18 mouse cellular contexts compared by ENCODE assay signal in genomic region chr17:62628474-62628873, GRCm38 (mm10).
"Had no signal": no experiment of that assay in that cellular context is flagged by ENCODE, and none has a peak within 500 bp of the region (broad histone marks: within the 10 kb centered on the region; RNA-seq: fewer than 3 reads in every experiment).

No protein-coding gene starts in this region.

- ATAC-seq: lung, postnatal 0 days; midbrain, embryonic 13.5 days; midbrain, embryonic 15.5 days had no signal

- H3K4me3 ChIP-seq: lung, embryonic 15.5 days; megakaryocyte, embryonic 14.5 days; midbrain, embryonic 13.5 days; midbrain, embryonic 15.5 days; neural tube, embryonic 12.5 days; stomach, embryonic 15.5 days had no signal

- H3K36me3 ChIP-seq: lung, embryonic 15.5 days; midbrain, embryonic 13.5 days; midbrain, embryonic 15.5 days; neural tube, embryonic 12.5 days; stomach, embryonic 15.5 days had no signal

- H3K27me3 ChIP-seq: lung, embryonic 15.5 days; megakaryocyte, embryonic 14.5 days; midbrain, embryonic 13.5 days; midbrain, embryonic 15.5 days; neural tube, embryonic 12.5 days; stomach, embryonic 15.5 days had no signal

- H3K4me1 ChIP-seq: lung, embryonic 15.5 days; megakaryocyte, embryonic 14.5 days; stomach, embryonic 15.5 days had no signal

- H3K9me3 ChIP-seq: lung, embryonic 15.5 days; midbrain, embryonic 13.5 days; midbrain, embryonic 15.5 days; neural tube, embryonic 12.5 days; stomach, embryonic 15.5 days had no signal

- H3K9ac ChIP-seq: liver, postnatal 0 days; lung, embryonic 15.5 days; midbrain, embryonic 13.5 days; midbrain, embryonic 15.5 days; neural tube, embryonic 12.5 days; stomach, embryonic 15.5 days had no signal

- H3K4me2 ChIP-seq: lung, embryonic 15.5 days; midbrain, embryonic 11.5 days; midbrain, embryonic 13.5 days; midbrain, embryonic 15.5 days; neural tube, embryonic 12.5 days; stomach, embryonic 15.5 days had no signal

- H3K27ac ChIP-seq: lung, embryonic 15.5 days; macrophage; midbrain, embryonic 13.5 days; midbrain, embryonic 15.5 days; neural tube, embryonic 12.5 days; stomach, embryonic 15.5 days; stomach, postnatal 0 days had no signal

- DNase-seq: liver, postnatal 0 days; lung, adult 2 months; lung, postnatal 14 days; lung, postnatal 36 days; right cerebral cortex, postnatal 14 days; thymus, adult 2 months; thymus, postnatal 25 days; thymus, postnatal 4 days had no signal
